Mouse (Mus musculus): ENCODE results near the gene Rps6ka5.

Rps6ka5 gene

DNA sequence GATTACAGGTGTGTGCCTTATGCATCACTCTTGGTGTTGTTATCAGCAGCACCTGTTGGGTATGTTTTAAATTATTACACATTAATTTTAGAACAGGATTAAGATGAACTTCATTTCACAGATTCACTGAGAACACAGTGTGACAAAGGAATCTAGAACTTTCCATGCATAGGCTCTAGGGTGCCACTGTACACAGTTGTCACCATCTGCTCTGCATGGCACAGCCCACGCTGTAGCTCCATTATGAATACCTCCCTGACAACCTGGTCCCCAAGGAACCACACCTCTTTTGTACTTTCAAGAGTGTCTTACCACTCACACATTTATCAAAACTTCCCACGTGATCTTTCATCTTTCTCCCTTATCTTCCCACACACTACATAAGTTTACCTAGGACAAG lies 140.2 kb downstream of the Rps6ka5 start:
- 56% methylated on average over 2 of the region's 2 CpGs for WGBS

DNA sequence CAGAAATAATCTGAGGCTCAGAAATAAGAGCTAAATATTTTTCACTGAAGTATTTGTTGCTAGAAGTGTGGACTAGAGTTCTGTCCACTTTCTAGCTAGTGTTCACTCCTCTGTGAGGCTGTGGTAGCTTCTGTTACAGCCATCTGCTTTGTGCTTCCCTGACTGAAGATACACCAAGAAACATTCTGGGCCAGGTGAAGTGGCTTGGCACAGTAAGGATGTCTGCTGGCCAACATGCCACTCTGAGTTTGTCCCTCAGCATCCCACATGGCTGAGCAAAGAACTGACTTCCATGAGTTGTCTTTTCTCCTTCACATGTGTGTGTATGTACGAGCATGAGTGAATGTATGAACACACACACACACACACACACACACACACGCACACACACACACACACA lies 147.6 kb downstream of the Rps6ka5 start:
- WGBS, result 86% methylated on average over 2 of the region's 2 CpGs

DNA sequence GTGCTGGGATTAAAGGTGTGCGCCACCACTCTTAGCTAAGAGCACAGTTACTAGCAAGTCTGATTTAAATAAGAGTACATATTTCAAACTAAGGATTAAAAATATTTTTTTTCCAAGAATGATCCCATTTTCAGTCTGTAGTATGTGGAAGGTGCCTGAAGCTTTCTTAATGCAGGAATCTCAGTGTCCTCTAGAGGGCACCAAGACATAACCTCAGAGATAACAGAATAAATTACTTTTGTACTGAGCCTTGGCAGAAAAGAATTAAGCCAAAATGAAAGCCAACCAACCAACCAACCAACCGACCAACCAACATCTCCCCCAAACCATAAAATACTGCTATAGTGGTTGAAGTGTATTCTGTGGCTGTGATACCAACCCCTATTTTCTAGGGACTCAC lies 148.5 kb downstream of the Rps6ka5 start:
- 42% methylated on average over 2 of the region's 2 CpGs for WGBS

DNA sequence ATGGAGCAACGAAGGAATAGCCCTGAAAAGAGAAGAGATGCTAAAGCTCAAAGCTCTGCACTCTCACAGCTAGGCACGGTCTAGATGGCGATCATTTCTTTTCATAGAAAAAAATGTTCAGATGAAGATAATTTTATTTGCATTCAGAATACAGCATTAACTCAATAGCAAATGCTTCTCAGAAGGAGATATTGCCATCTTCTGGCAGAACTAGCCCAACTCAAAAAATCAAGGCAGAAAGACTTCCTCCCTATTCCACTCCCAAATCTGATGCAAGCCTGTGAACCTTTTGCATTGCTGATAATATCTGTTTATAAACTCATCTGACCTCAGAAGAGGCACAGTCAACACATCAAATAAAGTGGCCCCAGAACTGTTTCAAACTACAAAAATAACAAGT lies 151.0 kb downstream of the Rps6ka5 start:
- WGBS, result 42% methylated on average over 3 of the region's 3 CpGs

DNA sequence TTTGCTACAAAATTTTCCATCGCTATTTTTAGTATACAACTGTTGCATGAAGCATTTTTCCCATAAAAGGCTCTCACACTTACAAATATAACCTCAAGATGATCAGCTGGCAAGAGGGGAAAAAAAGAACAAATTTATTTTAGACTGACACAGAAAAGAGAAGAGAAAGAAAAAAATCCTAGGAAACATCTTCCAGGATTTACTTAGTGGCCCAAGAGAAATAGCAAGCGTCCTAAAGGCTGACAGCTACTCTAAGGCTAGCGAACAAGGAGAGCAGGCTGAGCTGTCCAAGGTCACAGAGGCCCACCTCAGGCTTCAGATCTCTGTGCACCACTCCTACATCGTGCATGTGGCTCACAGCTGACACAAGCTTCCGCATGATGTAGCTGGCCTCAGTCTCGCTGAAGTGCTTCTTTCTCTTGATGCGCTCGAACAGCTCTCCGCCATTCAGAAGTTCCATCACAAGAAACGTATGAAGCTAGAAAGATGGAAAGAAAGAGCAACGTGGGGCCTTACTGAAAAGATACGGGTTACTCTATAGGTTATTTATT lies 156.2 kb downstream of the Rps6ka5 start:
- 51% methylated on average over 12 of the region's 12 CpGs for WGBS

DNA sequence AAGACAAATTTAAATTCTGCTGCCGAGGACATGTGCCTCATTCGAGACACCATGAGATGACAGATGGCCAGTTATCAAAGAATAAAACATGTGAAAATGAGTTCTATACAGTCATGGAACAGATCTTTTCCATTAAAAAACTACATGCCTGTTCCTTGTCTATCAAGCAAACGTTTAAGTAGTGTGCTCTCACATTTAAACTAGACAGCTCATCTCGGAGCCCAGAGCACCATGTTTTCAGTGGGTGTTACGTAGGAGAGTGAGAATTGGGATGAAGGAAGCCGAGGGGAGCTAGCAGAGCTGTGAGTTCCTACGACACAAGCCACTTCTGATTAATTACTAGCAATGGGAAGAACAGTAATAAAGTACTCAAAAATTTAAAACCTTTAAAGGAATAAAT lies 158.0 kb downstream of the Rps6ka5 start:
- 54% methylated on average over 7 of the region's 7 CpGs for WGBS

DNA sequence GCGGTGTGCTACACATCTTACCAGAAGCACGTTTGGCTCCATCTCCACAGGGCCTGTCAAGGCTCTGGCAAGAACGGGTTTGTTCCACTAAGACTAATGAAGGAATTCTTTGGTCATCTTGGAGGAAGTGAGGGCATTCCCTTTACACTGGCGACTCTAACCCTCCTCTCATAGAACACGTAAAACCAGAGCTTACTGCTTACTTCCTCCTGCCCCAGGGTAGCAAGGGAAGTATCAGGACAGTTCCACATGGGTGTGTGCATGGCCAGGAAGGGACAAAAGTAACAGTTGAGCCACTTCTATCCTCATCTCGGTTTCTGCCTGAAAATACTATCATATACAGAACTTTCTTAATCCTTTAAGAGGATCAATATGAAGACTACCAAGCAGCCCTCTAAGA lies 158.7 kb downstream of the Rps6ka5 start:
- WGBS, result 50% methylated on average over 6 of the region's 6 CpGs

DNA sequence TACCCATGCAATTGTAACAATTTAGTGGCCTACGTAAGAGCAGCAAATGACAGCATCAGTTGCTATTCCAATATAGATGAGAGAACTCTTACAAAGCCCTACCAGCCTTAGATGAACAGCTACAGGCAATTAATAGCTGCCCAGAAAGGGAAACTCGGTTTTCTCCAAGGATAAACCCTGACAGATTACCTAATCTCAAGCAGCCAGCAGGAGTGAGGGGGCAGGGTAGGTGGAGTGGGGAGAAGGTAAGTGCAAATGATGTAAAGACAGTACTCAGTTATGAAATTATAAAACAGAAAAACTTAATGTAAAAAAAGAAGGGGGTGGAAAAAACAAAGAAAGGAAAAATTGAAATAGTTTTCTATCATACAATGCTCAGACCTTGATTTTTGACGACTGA lies 159.2 kb downstream of the Rps6ka5 start:
- 46% methylated on average over 3 of the region's 3 CpGs for WGBS

DNA sequence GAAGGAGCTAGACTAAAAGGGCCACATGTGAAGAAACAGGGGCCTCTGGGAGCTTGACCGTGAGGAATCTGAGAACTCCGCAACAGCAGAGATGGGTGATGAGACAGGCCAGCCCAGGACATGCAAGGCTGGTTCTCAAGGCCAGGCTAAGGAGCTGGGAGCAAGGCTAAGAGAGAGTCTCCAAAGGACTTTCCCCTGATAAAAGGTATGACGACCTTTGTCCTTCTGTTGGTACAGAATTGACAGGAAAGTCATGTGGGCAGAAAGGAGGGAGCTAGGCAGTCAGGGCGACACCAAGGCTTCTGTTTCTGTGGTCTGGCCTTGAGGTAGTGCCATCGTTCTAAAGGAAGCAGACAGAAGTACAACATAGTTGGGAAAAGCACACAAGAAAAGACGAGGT lies 173.1 kb downstream of the Rps6ka5 start:
- 92% methylated on average over 6 of the region's 6 CpGs for WGBS

DNA sequence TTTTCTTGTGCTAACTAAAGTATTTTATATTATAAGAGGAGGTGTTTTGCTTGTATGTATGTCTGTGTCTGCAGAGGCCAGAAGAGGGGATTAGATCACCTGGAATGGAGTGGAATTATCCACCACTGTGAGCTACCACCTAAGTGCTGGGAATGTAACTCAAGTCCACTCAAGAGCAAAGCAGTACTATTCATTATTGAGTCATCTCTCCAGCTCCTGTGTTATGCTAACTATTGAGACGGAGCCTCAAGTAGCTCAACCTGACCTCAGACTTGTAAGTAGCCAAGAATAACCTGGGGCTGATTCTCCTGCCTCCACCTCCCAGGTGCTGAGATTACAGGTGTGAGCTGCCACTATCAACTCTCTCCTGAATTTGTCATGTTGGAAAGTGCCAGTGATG lies 174.8 kb downstream of the Rps6ka5 start:
- 89% methylated on average over 1 of the region's 1 CpGs for WGBS

DNA sequence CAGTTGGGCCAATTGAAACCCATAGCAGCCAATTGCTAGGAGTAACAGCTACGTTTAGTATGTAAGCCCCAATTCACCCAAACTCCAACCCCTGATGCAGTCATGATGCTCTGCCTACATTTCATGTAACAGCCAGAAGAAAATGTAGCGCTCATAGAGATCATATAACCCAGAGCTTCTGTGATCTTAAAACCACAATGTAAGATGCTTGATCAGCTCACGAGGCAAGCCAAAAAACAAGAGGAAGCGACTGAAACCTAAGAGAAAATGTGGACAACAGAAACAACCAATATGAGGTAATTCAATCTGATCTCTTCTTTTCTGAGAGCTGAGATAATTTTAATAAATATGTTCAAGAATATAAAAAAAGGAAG lies 182.6 kb downstream of the Rps6ka5 start:
- 91% methylated on average over 4 of the region's 4 CpGs for WGBS

DNA sequence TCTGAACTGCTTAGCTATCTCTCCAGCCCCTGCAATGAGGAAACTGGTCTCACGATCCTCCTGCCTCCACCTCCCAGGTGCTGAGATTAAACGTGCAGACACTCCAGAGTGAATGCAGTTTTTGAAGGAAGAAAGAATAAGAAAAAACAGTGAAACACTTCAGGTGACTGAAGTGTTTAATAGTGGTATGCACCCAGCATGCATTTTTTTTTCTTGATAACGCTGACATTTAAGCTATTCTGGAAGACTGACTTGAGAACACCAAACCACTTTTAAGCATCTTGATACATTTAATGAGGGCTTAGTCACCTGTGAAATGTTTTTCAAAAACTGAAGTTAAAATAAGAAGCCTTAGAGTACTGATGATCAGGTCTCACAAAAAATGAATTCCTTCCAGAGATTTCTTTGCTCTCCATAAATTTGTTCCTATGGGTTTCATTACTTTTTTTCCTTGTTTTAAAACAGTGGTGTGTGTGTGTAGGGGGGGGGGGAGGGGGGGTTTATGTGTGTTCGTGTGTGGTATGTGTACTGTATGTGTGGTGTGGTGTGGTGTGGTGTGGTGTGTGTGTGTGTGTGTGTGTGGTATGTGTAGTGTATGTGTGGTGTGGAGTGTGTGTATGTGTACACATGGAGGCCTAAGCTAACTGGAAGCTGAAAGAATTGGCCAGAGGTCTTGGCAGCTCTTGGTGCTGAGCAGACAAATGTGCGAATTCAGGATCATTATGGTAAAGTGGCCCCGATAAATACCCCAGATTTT lies 183.2 kb downstream of the Rps6ka5 start:
- WGBS, result 78% methylated on average over 6 of the region's 6 CpGs

DNA sequence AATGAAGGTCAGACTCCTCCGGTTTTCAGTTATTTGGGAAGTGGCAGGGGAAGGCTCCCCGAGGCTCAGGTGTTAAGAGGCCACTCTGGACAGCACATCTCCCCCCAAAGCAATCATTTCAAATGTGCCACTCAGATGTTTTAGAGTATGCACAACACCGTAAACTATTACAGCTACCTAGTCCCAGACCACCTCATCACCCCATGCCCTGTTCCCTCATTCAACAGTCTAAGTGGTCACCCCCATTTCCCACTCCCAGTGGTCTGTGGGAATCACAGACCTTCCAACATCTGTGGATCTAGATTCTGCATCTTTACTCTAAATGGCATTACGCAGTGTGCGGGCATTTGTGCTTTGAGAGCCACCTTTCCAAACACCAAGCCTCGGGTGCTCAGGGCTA lies 184.3 kb downstream of the Rps6ka5 start:
- 93% methylated on average over 6 of the region's 6 CpGs for WGBS

DNA sequence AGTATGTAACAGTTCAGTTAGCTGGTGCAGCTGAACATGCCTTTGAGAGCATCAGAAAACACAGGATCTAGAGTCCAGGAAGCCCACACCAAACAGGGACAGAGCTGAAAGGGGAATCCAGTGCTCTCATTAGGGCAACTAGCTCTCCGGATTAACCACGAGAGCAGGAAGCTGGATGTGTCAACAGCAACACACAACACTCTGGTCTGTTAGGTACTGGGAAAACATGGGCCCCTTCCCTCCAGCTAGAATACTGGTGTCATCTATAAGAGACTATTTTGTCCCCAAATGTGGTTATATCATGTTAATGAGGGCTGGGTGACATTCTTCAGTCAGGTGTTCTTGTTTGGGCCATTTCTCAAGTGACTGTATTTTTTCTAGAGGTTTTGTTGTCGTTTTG lies 184.7 kb downstream of the Rps6ka5 start:
- 69% methylated on average over 3 of the region's 3 CpGs for WGBS

DNA sequence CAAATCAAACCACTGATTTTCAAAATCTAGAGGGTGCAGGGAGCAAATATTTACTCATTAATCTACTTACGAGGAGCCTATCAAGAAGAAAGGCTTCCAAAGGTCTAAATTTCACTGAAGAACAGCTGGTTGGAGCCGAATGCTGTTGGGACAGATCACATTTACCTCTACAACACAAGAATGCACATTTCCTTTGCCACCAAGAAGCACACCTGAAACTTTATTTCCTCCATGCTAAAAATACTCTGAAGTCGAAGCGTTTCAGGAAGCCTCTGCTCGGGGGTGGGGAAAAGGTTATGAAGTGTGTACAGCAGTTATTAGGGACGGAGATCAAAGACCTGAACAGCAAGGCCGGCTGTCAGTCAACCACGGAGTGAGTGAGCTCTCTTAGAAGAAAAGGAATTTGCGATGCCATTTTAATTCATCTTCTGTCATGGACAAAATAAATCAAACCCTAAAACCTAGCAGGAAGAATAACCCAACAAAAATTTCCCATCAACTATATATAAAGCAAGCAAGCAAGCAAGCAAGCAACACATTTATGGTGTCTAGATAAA lies 187.5 kb downstream of the Rps6ka5 start:
- WGBS, result 66% methylated on average over 9 of the region's 9 CpGs

DNA sequence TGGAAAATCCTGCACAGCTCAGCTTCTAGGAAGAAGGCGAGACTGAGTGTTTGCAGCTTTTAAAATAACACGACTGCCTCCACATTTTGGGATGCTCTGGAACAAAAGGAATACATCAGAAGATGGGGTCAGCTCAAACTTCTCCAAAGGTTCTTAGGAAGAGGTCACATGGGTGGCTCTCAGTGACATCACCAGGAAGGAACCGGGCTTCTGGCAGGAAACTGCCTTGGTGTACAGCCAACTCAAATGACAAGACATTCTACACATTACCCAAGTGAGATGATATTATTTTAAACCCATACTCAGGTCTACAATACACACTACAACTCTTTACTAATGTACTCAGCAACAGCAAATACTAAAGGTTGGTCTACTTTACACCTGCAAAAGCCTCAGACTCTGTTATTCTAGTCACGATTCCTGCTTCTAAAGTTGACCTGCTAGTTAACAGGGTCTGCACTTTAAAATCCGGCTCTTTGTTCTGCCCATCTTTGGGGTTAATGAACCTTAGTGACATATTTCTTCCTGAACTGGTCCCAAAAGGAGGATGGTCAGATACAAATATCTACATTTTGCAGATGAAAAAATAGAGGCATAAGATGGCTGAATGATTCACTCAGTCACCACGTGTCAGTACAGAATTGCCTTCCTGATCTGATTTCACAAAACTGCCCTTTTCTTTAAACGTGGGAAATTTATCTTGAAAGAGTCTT lies 188.2 kb downstream of the Rps6ka5 start:
- 46% methylated on average over 7 of the region's 7 CpGs for WGBS

DNA sequence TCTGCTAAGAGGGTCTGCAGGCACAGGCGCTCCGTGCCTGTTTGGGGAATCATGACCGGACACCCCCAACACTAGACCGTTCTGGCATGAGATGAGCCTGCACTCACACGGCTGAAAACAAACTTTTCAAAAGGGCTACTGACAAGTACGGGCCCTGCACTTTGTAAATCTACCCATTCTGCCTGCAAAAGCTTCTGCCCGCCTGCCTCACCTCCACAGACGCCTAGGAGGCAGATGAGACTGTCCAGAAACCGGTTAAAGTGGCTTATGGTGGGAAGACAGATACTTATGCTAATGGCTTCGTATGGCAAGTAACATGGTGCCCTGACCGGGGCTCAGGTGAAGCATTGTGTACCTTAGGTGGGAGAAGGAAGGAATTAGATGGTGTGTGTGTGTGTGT lies 189.7 kb downstream of the Rps6ka5 start:
- 92% methylated on average over 11 of the region's 11 CpGs for WGBS

DNA sequence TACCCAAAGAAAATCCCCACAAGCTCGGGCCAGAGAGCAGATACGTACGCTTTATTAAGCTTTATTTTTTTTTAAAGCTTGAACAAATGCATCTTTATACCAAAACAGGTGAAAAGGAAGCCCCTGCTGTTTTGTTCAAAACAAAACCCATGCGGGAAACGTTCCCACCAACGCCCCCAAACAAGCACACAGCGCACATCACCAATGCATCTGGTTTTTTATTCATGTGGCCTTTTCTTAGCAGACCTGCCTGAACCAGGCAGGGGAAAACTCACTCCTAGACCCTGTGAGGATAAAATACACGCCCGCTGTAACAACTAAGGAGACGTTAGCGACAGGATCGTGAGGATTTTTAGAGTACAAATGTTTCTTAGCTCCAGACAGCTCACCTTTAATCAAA lies 191.8 kb downstream of the Rps6ka5 start:
- WGBS, result 83% methylated on average over 12 of the region's 12 CpGs

DNA sequence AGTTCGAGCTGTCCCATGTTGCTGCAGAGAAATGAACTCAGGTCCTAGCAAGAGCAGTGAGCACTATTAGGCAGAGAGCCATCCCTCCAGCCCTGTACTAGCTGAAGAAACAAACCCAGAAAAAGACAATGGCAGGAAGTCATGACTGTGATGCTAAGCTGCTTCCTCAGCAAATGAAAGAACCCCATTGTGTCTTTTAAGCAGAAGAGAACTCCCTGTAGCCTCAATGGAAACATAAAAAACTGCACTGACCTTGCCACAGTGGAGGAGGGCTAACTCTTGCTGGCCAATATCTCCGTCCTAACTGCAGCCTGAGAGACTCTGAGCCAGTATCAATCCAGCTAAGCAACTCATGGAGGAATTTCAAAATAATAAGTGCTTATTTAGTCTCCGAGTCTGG lies 192.8 kb downstream of the Rps6ka5 start:
- WGBS, result 40% methylated on average over 3 of the region's 3 CpGs

DNA sequence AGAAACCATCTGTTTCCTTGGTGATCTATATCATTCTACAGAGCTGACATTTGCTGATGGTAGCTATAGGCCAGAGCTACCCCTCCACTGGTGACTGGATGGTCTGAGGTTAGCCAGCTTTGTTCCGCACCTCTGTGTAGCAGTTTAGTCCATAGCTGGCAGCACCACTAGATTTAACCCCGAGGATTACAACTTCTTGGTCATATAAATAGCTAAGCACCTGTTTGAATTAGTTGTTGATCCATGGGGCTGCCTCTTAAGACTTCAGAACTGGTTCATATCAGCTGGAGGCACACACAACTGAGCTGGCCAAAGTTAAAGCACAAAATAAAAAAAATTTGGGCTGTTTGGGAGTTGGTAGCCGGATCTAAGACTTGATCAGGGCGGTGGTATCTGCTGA lies 193.6 kb downstream of the Rps6ka5 start:
- WGBS, result 86% methylated on average over 4 of the region's 4 CpGs

DNA sequence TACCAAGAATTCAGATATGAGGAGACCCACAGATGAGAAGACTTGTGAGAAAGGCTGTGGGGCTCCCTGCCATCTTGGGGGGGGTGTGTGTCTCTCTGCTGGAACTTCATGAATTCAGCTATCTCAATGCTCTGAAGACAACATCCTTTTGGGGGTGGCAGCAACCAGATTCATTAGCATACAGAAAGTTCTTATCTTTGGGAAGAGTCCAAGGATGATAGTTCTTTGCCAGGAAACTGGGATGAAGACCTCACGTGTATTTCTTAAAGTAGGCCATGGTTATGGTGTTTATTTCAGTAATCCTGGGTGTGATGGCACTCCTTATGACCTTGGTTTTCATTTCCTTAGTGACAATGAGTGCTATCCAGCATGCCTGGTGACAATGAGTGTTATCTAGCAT lies 195.0 kb downstream of the Rps6ka5 start:
- WGBS, result 37% methylated on average over 1 of the region's 1 CpGs

DNA sequence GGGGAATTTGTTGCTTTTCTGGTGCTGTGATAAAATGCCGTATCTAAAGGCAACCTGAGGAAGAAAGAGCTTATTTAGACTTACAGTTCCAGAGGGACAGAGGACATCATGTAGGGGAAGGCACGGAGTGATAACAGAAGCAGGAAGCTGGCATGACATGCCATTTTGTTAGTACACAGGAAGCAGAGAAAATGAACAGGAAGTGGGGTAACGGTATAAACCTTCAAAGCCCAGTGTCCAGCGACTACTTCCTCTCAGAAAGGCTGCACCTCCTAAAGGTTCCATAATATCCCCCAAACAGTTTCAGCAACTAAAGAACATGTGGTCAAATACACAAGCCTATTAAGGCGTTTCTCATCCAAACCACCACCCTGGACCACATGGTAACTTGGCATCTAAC lies 195.9 kb downstream of the Rps6ka5 start:
- 83% methylated on average over 5 of the region's 5 CpGs for WGBS

DNA sequence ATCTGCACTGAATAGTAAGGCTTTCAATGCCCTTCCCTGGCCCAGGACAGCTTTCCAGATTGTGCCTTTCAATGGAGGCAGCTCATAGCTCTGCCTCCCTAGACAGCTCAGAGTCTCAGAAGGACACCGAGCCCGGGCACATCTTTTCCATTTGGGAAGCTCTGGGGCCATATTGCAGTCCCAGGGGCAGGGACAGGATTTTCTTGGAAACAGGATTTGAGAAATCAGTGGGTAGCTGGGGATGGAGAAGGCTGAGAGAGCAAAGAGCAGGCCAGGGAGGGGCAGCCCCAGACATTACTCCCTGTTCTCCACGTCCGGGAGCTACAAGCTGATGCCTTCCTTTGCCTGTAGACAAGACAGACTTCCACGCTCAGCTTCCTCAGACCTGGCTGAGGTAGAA lies 197.1 kb downstream of the Rps6ka5 start:
- WGBS, result 86% methylated on average over 5 of the region's 5 CpGs
